Mouse (Mus musculus): ENCODE data around the gene Insl6.

Gene Insl6

DNA sequence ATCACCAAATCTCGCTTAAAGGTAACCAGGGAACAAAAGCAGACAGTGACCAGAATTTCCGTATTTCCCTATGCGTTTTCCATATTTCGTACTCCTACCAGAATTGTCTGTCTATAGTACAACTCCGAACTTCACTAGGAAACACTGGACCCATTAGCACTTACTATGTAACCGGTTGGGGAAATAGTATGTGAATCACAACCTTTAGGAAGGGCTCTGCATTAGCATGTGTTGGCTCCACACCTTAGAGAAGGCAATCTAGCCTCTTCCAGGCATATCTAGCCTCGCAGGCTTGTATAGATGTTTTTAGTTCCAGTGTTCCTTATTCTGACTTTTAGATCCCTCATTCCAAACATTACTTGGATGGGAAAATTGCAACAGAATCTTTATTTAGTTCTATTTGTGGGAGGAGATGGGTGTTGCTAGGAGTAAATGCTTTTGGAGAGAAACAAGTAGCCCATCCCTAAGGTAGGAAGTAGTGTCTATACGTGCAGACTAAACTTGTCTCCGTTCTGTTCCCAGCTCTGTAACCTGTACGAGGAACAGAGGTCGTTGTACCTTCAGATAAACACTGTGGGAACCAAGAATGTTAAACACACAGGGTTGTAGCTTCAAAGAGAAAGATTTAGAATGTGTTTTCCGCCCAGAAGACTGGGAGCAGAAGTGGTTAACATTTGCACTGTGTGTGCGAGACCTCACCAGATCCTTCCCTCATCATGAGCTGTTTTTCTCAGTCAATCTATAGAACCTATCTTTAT lies 37.2 kb upstream of the Insl6 start:
- ChIA-PET CTCF (interaction anchor here in 2 of 4 experiments (0.5 to 1.1 kb wide), 7 partner anchors 139 to 460 kb away, joined by 3 to 10 read pairs (median 4); partner anchors contain the start of gene Ermp1 (in 1 of the 2)), POLR2A (interaction anchor here (0.7 to 1.4 kb wide), 16 partner anchors 9 to 373 kb away, joined by 3 to 16 read pairs (median 4); partner anchors contain the start of genes Cdc37l1 (in 1 of the 4), Ermp1 (in 1 of the 4) and Rln1 (in 1 of the 4))

DNA sequence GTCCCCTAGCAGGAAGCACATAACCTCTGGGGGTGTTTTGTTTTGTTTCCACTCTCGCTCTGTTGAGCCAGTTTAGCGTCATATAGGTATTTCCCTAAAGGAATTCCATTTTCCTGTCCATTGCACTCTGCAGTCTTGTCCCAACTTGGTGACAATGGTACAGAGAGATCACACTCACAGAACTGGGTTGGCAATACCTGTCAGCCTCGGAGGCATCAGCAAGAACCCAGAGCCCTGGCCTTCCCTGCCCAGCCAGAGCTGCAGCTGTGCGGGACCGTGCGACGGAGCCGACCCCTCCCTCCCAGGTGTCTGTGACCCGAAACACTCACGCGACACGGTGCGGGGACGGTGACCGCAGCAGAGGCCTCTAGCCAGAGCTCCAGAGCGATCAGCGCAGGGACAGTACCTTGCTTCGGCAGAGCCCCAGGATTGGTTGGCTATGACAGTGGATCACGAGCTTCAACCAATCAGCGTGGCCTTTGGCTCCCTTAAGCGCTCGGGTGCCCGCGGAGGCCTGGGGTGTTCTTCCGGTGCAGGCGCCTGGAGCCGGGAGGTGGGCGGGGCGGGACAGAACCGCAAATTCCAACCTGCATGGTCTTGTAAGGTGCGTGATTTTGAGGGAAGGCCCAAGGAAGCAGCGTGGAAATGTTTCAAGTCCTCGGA lies 36.4 kb upstream of the Insl6 start:
- POLR2A ChIA-PET = interaction anchor here in 3 of 4 experiments (0.9 to 1.1 kb wide), 14 partner anchors 10 to 372 kb away, joined by 3 to 16 read pairs (median 4); partner anchors contain the start of genes Cdc37l1 (in 1 of the 3), Ermp1 (in 1 of the 3) and Rln1 (in 1 of the 3)
- CTCF ChIA-PET = interaction anchor here in 2 of 4 experiments (0.5 to 1.1 kb wide), 6 partner anchors 140 to 461 kb away, joined by 3 to 10 read pairs (median 4); partner anchors contain the start of gene Ermp1 (in 1 of the 2)

DNA sequence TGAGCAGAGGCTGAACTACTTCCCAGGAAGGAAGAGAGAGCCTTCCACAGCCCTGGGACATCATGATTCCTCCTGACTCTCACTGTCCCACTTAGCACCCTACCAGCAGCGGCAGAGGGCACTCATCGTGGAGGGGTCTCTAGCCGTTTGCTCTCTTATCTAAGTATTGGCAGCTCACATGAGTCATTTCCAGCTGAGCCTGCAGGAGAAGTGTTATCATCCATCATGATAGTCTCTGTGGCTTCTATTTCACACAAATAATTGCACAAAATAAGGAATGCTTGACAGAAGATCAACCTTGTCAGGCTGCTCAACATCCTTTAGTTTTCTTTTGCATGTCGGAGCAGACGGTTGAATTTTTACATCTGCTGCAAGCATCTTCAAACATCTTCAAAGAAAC lies 35.1 kb upstream of the Insl6 start:
- ChIA-PET CTCF (no interaction called here), POLR2A (interaction anchor here in 1 of 4 experiments (0.8 to 1.0 kb wide), 2 partner anchors 231 to 259 kb away, joined by 3 read pairs; partner anchors contain the start of gene Rcl1)

DNA sequence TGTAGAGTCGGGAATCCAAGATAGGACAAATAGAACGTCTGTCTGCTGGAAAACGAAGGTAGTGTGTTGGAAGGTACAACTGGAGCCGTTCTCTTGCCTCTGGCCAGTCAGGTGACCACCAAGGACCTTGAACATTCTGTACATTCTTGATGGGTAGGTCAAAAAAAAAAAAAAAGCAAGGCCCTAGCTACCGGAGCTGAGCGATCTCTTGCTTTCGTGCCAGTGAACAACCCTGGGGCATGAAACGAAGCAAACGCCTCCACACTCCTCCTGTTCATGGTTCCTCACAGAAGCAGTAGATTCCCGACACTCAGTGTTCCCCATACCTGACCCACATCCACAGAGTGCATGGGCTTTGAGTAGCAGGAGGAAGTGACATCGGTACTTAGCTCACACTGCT lies 31.1 kb upstream of the Insl6 start:
- CTCF ChIA-PET = interaction anchor here (0.6 to 3.0 kb wide), 63 partner anchors 8 to 1926 kb away, joined by 3 to 65 read pairs (median 4); partner anchors contain the start of genes Cd274 (in 2 of the 4), Plgrkt (in 2 of the 4), Rln1 (in 2 of the 4) and Ak3 (in 1 of the 4)
- POLR2A ChIA-PET = interaction anchor here in 3 of 4 experiments (0.6 to 2.0 kb wide), 13 partner anchors 8 to 367 kb away, joined by 3 to 16 read pairs (median 4); partner anchors contain the start of genes Ak3 (in 1 of the 3), Cd274 (in 1 of the 3) and Plgrkt (in 1 of the 3)

DNA sequence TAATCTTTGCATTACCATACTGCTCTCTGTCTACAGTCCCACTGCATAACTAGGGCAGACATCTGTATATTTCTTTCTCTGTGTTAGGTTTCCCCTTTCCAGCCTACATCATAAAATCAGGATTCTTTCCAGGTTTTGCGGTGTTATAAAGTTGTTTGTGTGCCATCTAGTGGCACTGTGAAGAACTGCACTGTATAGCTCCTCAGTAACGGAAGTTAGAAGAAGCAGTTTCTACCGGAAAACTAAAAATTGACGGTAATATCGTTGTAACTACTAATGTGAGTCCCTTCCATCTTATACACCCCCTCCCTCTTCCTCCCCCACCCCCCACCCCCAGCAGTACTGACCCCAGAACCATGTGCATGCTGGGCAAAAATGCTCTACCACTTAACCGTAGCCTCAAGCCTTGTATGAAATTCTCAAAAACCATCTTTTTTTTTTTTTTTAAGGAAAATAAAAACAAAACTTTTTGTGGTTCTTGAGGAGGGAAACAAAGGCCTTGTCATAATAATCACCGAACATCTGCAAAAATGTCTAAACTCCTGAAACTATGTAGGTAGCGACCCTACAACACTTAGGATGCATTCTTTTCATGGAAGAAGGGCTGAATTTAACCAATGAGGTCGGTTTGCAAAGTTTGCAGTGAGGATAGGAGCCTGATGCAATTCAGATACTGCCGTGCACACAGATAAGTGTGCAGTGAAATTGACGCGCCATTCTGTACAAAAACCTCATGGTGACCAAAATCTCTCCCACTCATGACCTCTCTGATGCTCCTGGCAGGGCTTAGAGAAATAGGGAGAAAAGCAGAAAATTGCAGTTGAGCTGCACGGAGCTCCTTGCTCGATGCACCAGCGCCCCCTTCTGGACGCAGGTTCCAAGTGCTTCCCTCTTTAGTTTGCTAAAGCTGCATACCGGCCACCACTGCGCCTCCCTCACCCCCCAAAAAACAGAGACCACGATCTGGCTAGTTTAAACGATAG lies 30.0 kb upstream of the Insl6 start:
- ChIA-PET CTCF (interaction anchor here (0.5 to 3.0 kb wide), 122 partner anchors 9 to 1925 kb away, joined by 3 to 65 read pairs (median 4); partner anchors contain the start of genes Rln1 (in 4 of the 4), Cd274 (in 3 of the 4), Plgrkt (in 3 of the 4) and Ak3 (in 2 of the 4)), POLR2A (interaction anchor here in 3 of 4 experiments (0.6 to 2.0 kb wide), 23 partner anchors 10 to 391 kb away, joined by 3 to 16 read pairs (median 4); partner anchors contain the start of genes Ak3 (in 1 of the 3), Cd274 (in 1 of the 3), Cdc37l1 (in 1 of the 3) and Plgrkt (in 1 of the 3))

DNA sequence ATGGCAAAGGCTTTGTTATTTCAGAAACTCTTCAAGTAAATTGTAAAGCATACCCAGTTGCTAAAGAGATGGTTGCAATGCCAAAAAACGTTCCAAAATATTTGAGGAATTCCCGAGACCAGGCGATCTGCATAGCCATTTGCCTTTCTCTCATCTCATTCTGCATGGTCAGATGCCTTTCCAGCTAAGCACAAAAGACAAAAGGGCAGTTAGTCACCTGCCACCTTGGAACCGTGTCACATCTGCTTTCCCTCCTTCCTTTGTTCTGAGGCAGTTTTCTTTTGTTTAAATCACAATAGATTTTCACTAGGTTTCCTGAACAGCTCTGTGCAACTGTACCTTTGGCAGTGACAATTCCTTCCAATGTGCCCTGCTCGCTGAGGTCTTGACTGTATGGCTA lies 25.8 kb upstream of the Insl6 start:
- ChIA-PET POLR2A (interaction anchor here (0.6 to 3.8 kb wide), 32 partner anchors 10 to 893 kb away, joined by 3 to 40 read pairs (median 4); partner anchors contain the start of genes Ak3 (in 2 of the 4), Cd274 (in 2 of the 4), Plgrkt (in 2 of the 4) and Rln1 (in 2 of the 4)), CTCF (interaction anchor here (0.7 to 2.0 kb wide), 7 partner anchors 17 to 583 kb away, joined by 3 to 6 read pairs (median 3); no protein-coding TSS in a partner anchor)

DNA sequence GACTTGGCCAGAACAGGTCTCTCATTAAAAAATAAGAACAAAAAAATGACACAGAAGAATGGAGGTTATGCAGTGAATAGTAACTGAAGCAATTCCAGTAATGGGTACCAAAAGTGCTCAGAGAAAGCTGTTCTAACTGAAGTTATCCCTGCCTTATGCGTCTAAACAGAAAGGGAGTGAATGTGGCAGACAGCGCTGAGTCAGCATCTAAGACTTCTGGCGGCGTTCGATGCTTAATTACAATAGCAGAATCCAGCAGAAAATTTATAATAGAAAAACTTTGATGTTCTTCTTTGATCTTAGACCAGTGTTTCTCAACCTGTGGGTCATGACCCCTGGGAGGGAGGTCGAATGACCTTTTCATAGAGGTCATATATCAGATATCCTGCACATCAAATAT lies 20.5 kb upstream of the Insl6 start:
- CTCF ChIA-PET = interaction anchor here in 1 of 4 experiments (0.9 kb wide), 1 partner anchor 10 kb away, joined by 3 read pairs; no protein-coding TSS in a partner anchor
- POLR2A ChIA-PET = no interaction called here

DNA sequence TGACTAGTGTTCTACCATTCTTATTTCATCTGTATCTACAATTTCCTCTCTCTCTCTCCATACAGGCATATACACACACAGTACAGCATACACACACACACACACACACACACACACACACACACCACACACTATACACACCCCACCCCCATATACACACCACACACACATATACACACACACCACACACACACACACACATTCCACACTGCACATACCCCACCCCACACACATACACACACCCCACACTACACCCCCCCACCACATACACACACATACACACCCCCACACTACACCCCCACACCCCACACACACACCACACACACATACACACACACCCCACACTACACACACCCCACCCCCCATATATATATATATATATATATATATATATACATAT lies 19.7 kb upstream of the Insl6 start:
- ChIA-PET CTCF (no interaction called here), POLR2A (no interaction called here)

DNA sequence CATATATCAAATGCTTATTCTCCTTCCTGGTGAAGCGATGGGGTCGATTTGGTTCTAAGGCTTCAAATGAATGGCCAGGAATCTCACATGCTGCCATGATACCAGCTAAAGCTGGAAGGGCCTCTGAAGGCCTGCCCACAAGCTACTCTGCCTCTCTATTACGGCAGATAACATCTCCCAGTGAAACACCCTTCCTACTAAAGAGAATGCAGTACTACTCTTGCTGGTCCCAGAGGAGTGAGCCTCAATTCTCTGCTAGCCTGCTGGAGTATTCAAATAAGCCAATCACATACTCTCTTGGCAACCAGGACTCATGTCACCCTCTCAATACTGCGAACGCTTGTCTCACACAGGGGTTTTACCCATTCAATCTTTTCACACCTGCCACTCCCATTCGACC lies 17.1 kb upstream of the Insl6 start:
- POLR2A ChIA-PET = interaction anchor here in 1 of 4 experiments (0.5 kb wide), 1 partner anchor 19 kb away, joined by 3 read pairs; no protein-coding TSS in a partner anchor
- CTCF ChIA-PET = no interaction called here

DNA sequence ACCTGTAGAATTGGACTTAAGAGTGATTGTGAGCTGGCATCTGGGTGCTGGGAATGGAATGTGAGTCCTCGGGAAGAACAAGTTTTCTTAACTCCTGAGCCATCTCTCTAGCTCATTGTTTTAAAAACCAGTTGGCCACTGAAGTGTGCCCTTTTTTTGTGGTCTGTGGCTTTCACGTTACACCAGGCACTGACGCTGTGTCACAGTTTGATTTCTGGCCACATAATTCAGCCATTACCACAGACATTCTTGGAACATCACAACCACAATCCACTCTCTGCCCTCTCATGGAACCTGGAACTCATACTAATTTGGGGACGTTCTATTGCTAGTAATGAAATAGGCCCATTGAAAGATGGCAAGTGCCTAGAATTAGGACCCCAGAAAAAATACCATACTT lies 15.9 kb upstream of the Insl6 start:
- ChIA-PET CTCF (interaction anchor here in 1 of 4 experiments (1.7 kb wide), 1 partner anchor 14 kb away, joined by 4 read pairs; no protein-coding TSS in a partner anchor), POLR2A (interaction anchor here in 1 of 4 experiments (0.9 kb wide), 1 partner anchor 10 kb away, joined by 4 read pairs; no protein-coding TSS in a partner anchor)

DNA sequence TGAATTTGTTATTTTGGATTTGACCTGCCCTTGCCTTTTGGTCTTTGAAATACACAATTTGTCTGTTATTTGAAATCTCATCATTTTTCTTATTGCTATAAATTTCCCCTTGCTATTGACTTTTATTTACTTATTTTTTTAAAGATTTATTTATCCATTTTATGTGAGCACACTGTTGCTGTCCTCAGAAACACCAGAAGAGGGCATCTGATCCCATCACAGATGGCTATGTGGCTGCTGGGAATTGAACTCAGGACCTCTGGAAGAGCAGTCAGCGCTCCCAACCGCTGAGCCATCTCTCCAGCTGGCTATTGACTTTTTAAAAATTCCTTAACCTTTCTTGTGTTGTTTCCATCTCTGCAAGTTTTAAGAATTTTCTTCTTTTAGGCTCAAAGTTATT lies 11.5 kb upstream of the Insl6 start:
- ChIA-PET CTCF (no interaction called here), POLR2A (interaction anchor here in 1 of 4 experiments (1.0 kb wide), 1 partner anchor 15 kb away, joined by 3 read pairs; no protein-coding TSS in a partner anchor)

DNA sequence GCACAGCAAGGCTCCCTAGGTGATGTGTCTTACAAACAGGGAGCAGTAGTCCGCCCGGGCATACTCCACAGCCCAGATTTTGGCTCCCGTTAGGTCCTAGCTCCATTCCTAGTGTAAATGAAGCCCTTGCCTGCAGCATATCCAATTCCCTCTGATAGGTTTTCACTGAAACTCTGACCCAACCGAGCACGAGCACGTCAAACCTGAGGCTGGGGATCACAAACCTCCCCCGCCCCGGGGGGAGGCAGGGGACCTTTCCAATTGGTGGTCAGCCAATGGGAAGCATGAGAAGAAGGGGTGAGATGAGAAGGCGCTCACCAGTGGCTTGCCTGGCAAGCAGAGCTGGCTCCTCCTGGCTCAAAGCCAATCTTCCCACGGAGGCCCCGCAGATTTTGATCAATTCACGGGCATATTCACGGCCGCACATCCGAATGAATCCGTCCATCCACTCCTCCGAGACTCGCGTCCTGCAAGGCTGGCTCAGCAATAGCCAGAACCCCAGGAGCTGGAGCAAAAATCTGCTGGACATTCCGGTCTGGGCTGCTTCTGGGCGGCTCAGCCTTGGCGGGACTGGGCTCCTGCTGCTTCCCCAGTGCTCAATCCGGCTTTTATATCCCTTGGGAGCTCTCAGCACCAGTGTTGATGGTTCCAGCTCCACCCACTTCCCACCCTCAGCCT lies 9.1 kb upstream of the Insl6 start, which contains the start of gene Rln1:
Gene Rln1 (minus strand): TSS at position 603 of the 678 bp plus-strand sequence.
- CTCF ChIA-PET = interaction anchor here (0.6 to 2.4 kb wide), 8 partner anchors 16 to 270 kb away, joined by 3 to 14 read pairs (median 5); no protein-coding TSS in a partner anchor
- POLR2A ChIA-PET = interaction anchor here in 3 of 4 experiments (0.7 to 1.9 kb wide), 11 partner anchors 9 to 267 kb away, joined by 3 to 13 read pairs (median 4); partner anchors contain the start of genes Insl6 (in 1 of the 3) and Rcl1 (in 1 of the 3)

DNA sequence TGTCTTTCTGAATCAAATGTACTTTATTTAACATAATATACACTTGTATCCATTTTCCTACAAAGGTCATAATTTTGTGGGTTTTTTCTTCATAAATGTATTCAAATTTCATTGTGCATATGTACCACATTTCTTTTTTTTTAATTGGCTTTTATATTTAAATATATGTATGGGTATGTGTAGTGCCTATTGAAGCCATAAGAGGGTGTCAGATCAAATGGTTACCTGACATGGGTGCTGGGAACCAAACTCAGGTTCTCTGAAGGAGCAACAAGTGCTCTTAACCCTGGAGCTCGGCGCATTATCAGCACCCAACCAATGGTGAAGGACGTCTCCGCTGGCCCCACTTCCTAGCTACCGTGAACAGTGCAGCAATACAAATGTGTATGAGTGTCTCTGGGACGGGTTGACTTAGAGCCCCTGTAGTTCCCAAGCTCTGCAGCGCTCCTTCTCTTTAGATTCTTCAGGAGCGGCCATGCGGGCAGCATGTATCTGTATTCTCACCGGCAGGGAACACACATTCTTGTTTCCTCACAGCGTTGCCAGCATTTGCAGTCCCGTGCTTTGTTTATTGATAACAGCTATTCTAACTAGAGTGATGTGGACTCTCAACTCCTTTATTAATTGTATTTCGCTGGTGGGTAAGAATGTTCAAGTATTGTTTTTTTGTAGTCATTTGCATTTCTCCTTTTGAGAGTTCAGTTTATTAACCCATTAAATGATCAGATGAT lies 1.8 kb upstream of the Insl6 start:
- ChIA-PET CTCF (interaction anchor here in 2 of 4 experiments (1.2 to 1.9 kb wide), 2 partner anchors 28 to 29 kb away, joined by 7 to 8 read pairs; no protein-coding TSS in a partner anchor), POLR2A (interaction anchor here in 1 of 4 experiments (0.5 to 1.1 kb wide), 2 partner anchors 24 to 258 kb away, joined by 4 read pairs; no protein-coding TSS in a partner anchor)

DNA sequence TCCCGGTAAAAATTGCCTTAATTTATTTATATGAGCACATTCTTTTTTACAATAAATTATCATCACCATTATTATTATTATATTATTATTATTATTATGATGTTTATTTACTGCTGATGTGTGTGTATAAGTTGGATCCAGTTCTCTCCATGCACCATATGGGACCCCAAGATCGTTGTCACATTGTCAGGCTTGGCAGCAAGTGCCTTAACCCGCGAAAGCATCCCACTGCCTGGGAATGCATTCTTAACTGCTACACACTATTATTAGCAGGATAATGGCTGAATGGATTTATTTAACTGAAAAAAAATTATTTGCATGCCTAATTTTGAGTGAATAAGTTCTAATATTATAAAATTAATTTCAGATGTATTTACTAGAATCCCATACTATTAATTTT lies 1.2 kb upstream of the Insl6 start:
- CTCF ChIA-PET = interaction anchor here in 1 of 4 experiments (1.9 kb wide), 1 partner anchor 29 kb away, joined by 8 read pairs; no protein-coding TSS in a partner anchor

DNA sequence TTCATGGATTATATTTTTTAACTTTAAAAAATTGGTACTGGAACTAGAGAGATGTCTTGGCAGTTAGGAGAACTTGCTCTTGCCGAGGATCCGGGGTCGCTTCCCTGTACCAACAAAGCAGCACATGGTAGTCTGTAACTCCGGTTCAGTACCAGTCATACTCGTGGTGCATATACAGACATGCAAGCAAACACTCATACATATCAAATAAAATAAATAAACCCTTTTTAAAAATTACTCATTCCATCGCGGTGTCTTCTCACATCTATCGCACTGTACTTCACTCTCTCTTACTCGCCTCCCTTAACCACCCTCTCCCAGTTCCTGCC lies 660 bp upstream of the Insl6 start:
- CTCF ChIA-PET = no interaction called here
- POLR2A ChIA-PET = no interaction called here

More for the DNA sequence above, 1.2 kb upstream of the Insl6 start:
- POLR2A ChIA-PET = no interaction called here
